Mouse (Mus musculus) heart, embryonic 16.5 days (tissue): ENCODE results near the gene Deup1. TPM values are rescaled to one million over a fixed set of nuclear protein-coding genes. Genes with fewer than 3 reads are reported as not detected.
"Not testable (repeated sequence)": the region's sequence is repeated elsewhere in the genome, so short reads cannot be mapped to it uniquely, and the experiment has no call there.

Experiments
- ATAC-seq: fragments of 200-750 bp; cut with Nextera tagmentation; replicated peaks from 2 replicates; pipeline ENCODE4 v1.8.0; 2017; ENCODE audit warnings: moderate number of reproducible peaks; ENCODE audit not compliant: insufficient read depth, low FRiP score; ENCODE audit errors: extremely low read depth
- H3K27ac ChIP-seq: fragments of 300-500 bp; sonication (generic); 2 replicates; pipeline ENCODE4 v1.5.1; 2014; ENCODE audit warnings: mild to moderate bottlenecking, low read length, control low read depth, moderate library complexity
- H3K27me3 ChIP-seq: fragments of 300-500 bp; sonication (generic); 2 replicates; pipeline ENCODE4 v1.6.1; 2014; ENCODE audit warnings: low read length, mixed read lengths; ENCODE audit not compliant: control insufficient read depth, insufficient read depth
- H3K36me3 ChIP-seq: fragments of 300-500 bp; sonication (generic); 2 replicates; pipeline ENCODE4 v1.6.1; 2014; ENCODE audit not compliant: control insufficient read depth, insufficient read depth
- H3K4me1 ChIP-seq: fragments of 300-500 bp; sonication (generic); 2 replicates; pipeline ENCODE4 v1.6.1; 2014; ENCODE audit warnings: low read length, mixed read lengths; ENCODE audit not compliant: control insufficient read depth, insufficient read depth
- H3K4me2 ChIP-seq: fragments of 300-500 bp; sonication (generic); 2 replicates; pipeline ENCODE4 v1.6.1; 2014; ENCODE audit warnings: low read depth, mild to moderate bottlenecking, control low read depth, low read length
- H3K4me3 ChIP-seq: fragments of 300-500 bp; sonication (generic); 2 replicates; pipeline ENCODE4 v1.5.1; 2014; ENCODE audit warnings: mild to moderate bottlenecking, control low read depth, low read length
- H3K9ac ChIP-seq: fragments of 300-500 bp; sonication (generic); 2 replicates; pipeline ENCODE4 v1.6.1; 2014; ENCODE audit warnings: low read length, control low read depth
- H3K9me3 ChIP-seq: fragments of 300-500 bp; sonication (generic); replicated peaks from 2 replicates; pipeline ENCODE4 v1.6.1; 2016; ENCODE audit warnings: low read length; ENCODE audit not compliant: control insufficient read depth
- WGBS: fragments of 180-500 bp; shearing (Covaris S2); extraction: QIAGEN DNeasy Blood & Tissue Kit; methylation state at CpG from one replicate; pipeline ENCODE4 v1.1.7; 2014; 5-methylcytosine and 5-hydroxymethylcytosine counted together
- polyA plus RNA-seq: library from polyadenylated mRNA; unstranded; fragments of >200 nt; fragmentation: Nextera tagmentation; extraction: Ambion mirVana; gene quantifications from 2 replicates; pipeline ENCODE4 v1.2.1, GENCODE M21; 2015

The Deup1 gene
- polyA plus RNA-seq, 1 experiment from 2014 or later, result 1.5 TPM

GRCm38 (mm10) chr9:15578946-15579345, 48.8 kb downstream of the Deup1 start:
- Histone ChIP-seq H3K27me3 (no peaks in the 10 kb centered on the region), H3K9me3 (no peaks in the 10 kb centered on the region), H3K36me3 (no peaks in the 10 kb centered on the region), H3K4me2 (no peak overlapping the region), H3K4me3 (no peak overlapping the region), H3K27ac (no peak overlapping the region), H3K4me1 (no peaks in the 10 kb centered on the region), H3K9ac (no peak overlapping the region)
- 84% methylated on average over 9 of the region's 9 CpGs for WGBS
- no peak for ATAC-seq

GRCm38 (mm10) chr9:15578427-15578826, 49.3 kb downstream of the Deup1 start:
- ATAC-seq, result no peak
- H3K36me3 ChIP-seq, result no peaks in the 10 kb centered on the region
- WGBS, result 45% methylated on average over 1 of the region's 1 CpGs

GRCm38 (mm10) chr9:15574750-15575454, 52.8 kb downstream of the Deup1 start:
- Histone ChIP-seq H3K27ac (no peak overlapping the region), H3K4me2 (no peak overlapping the region), H3K4me3 (no peak overlapping the region), H3K4me1 (no peaks in the 10 kb centered on the region), H3K36me3 (no peaks in the 10 kb centered on the region), H3K9ac (no peak overlapping the region), H3K27me3 (no peaks in the 10 kb centered on the region), H3K9me3 (no peaks in the 10 kb centered on the region)
- WGBS, result 80% methylated on average over 13 of the region's 13 CpGs
- ATAC-seq, result no peak

More at GRCm38 (mm10) chr9:15578427-15578826, 49.3 kb downstream of the Deup1 start:
- Histone ChIP-seq H3K9ac (no peak overlapping the region), H3K4me1 (no peaks in the 10 kb centered on the region), H3K9me3 (no peaks in the 10 kb centered on the region), H3K27ac (no peak overlapping the region), H3K27me3 (no peaks in the 10 kb centered on the region), H3K4me3 (no peak overlapping the region), H3K4me2 (no peak overlapping the region)

- Histone ChIP-seq H3K4me1 (no peaks in the 10 kb centered on the region), H3K27me3 (no peaks in the 10 kb centered on the region), H3K4me3 (no peak overlapping the region), H3K27ac (no peak overlapping the region), H3K36me3 (no peaks in the 10 kb centered on the region), H3K9me3 (no peaks in the 10 kb centered on the region), H3K9ac (no peak overlapping the region), H3K4me2 (no peak overlapping the region)
- 72% methylated on average over 7 of the region's 7 CpGs for WGBS
- ATAC-seq, result no peak
Measured at GRCm38 (mm10) chr9:15562353-15562752, 65.4 kb downstream of the Deup1 start.

- no peaks in the 10 kb centered on the region for H3K27me3 ChIP-seq
- H3K9ac ChIP-seq, result no peak overlapping the region
- no peak overlapping the region for H3K27ac ChIP-seq
- H3K9me3 ChIP-seq, result no peaks in the 10 kb centered on the region
- no peaks in the 10 kb centered on the region for H3K4me1 ChIP-seq
- H3K4me3 ChIP-seq, result no peak overlapping the region
- ATAC-seq, result no peak
- H3K4me2 ChIP-seq, result no peak overlapping the region
- 65% methylated on average over 3 of the region's 3 CpGs for WGBS
- H3K36me3 ChIP-seq, result no peaks in the 10 kb centered on the region
Measured at GRCm38 (mm10) chr9:15560451-15560850, 67.3 kb downstream of the Deup1 start.

- WGBS, result 87% methylated on average over 8 of the region's 8 CpGs
- Histone ChIP-seq H3K9me3 (no peaks in the 10 kb centered on the region), H3K27me3 (no peaks in the 10 kb centered on the region), H3K27ac (no peak overlapping the region), H3K4me1 (no peaks in the 10 kb centered on the region), H3K4me2 (no peak overlapping the region), H3K4me3 (no peak overlapping the region), H3K36me3 (no peaks in the 10 kb centered on the region), H3K9ac (no peak overlapping the region)
- ATAC-seq, result no peak
Measured at GRCm38 (mm10) chr9:15553322-15553721, 74.4 kb downstream of the Deup1 start.

GRCm38 (mm10) chr9:15551933-15552851, 75.5 kb downstream of the Deup1 start:
- 72% methylated on average over 15 of the region's 15 CpGs for WGBS
- H3K36me3 ChIP-seq, result no peaks in the 10 kb centered on the region
- H3K9ac ChIP-seq, result no peak overlapping the region
- no peak overlapping the region for H3K4me3 ChIP-seq
- H3K4me2 ChIP-seq, result no peak overlapping the region
- no peaks in the 10 kb centered on the region for H3K4me1 ChIP-seq
- H3K27ac ChIP-seq, result no peak overlapping the region
- no peak for ATAC-seq
- H3K27me3 ChIP-seq, result no peaks in the 10 kb centered on the region
- no peaks in the 10 kb centered on the region for H3K9me3 ChIP-seq

DNA sequence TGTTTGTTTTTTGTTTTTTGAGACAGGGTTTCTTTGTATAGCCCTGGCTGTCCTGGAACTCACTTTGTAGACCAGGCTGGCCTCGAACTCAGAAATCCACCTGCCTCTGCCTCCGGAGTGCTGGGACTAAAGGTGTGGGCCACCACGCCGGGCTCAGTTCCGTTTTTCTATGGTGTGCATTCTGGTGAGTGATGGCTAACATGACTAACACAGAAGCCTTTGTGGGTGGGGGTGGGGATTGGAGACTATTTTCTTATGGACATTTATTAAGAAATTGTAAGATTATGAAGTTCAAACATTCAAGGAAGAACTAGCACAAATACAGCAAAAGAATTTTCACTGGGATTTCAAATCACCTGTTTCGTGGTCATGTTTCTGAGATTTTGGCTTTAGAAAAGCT, 76.7 kb downstream of the Deup1 start:
- not testable (repeated sequence) for H3K36me3 ChIP-seq, ATAC-seq, H3K9ac ChIP-seq, H3K4me3 ChIP-seq, H3K9me3 ChIP-seq, H3K27ac ChIP-seq, H3K4me1 ChIP-seq, H3K4me2 ChIP-seq, H3K27me3 ChIP-seq
- 89% methylated on average over 6 of the region's 6 CpGs for WGBS

GRCm38 (mm10) chr9:15550461-15550961, 77.2 kb downstream of the Deup1 start:
- no peaks in the 10 kb centered on the region for H3K27me3 ChIP-seq
- H3K36me3 ChIP-seq, result no peaks in the 10 kb centered on the region
- no peak for ATAC-seq
- no peaks in the 10 kb centered on the region for H3K9me3 ChIP-seq
- no peak overlapping the region for H3K4me2 ChIP-seq
- H3K9ac ChIP-seq, result no peak overlapping the region
- WGBS, result 65% methylated on average over 4 of the region's 4 CpGs
- no peak overlapping the region for H3K4me3 ChIP-seq
- no peak overlapping the region for H3K27ac ChIP-seq
- H3K4me1 ChIP-seq, result no peaks in the 10 kb centered on the region
